Comparison of ENCODE assay signal across 7 mouse cellular contexts in genomic region chr16:18144201-18144600, GRCm38 (mm10). TPM values are rescaled to one million over a fixed set of nuclear protein-coding genes. Genes with fewer than 3 reads are reported as not detected.
DNase-seq lines count a peak whose midpoint lies in the region; ATAC-seq and TF ChIP-seq lines count a peak whose summit lies in the region.

No protein-coding gene starts in this region.

- no peak for TF ChIP-seq EP300 in stomach, postnatal 0 days (optimal IDR thresholded peaks at IDR 0.05)

- no peak overlapping the region for H3K4me3 ChIP-seq in midbrain, embryonic 14.5 days (replicated peaks; ENCODE audit: low read depth, low read length)
- H3K4me3 ChIP-seq in midbrain, embryonic 16.5 days (ENCODE audit: low read depth, low read length), result no peak overlapping the region
- no peak overlapping the region for H3K4me3 ChIP-seq in forebrain, embryonic 16.5 days (replicated peaks; ENCODE audit: low read length)
- no peak overlapping the region for H3K4me3 ChIP-seq in stomach, postnatal 0 days (ENCODE audit: low read depth, low read length)
- no peak overlapping the region for H3K4me3 ChIP-seq in kidney, embryonic 14.5 days (ENCODE audit: low read length)

- no peak overlapping the region for H3K27ac ChIP-seq in midbrain, embryonic 14.5 days (replicated peaks; ENCODE audit: low read depth, low read length)
- H3K27ac ChIP-seq in midbrain, embryonic 16.5 days (ENCODE audit: low read length), result no peak overlapping the region
- no peak overlapping the region for H3K27ac ChIP-seq in forebrain, embryonic 16.5 days (ENCODE audit: low read length)
- no peak overlapping the region for H3K27ac ChIP-seq in stomach, postnatal 0 days (replicated peaks)
- H3K27ac ChIP-seq in kidney, embryonic 14.5 days (ENCODE audit: low read depth, low read length), result no peak overlapping the region

- TF ChIP-seq CTCF in stomach, postnatal 0 days (IDR thresholded peaks at IDR 0.05; ENCODE audit: low read depth), result no peak

- H3K27me3 ChIP-seq in midbrain, embryonic 14.5 days (ENCODE audit: control insufficient read depth, insufficient read depth, low read length), result no peaks in the 10 kb centered on the region
- no peaks in the 10 kb centered on the region for H3K27me3 ChIP-seq in midbrain, embryonic 16.5 days (ENCODE audit: control insufficient read depth, insufficient read depth, low read depth, low read length)
- no peaks in the 10 kb centered on the region for H3K27me3 ChIP-seq in forebrain, embryonic 16.5 days (replicated peaks; ENCODE audit: control insufficient read depth, insufficient read depth, low read length)
- H3K27me3 ChIP-seq in stomach, postnatal 0 days (ENCODE audit: control insufficient read depth, insufficient read depth, low read length), result no peaks in the 10 kb centered on the region
- no peaks in the 10 kb centered on the region for H3K27me3 ChIP-seq in kidney, embryonic 14.5 days (ENCODE audit: control insufficient read depth, insufficient read depth, low read length)

- no peaks in the 10 kb centered on the region for H3K9me3 ChIP-seq in midbrain, embryonic 14.5 days (ENCODE audit: control insufficient read depth, low read length)
- H3K9me3 ChIP-seq in midbrain, embryonic 16.5 days (replicated peaks; ENCODE audit: control insufficient read depth, low read length, poor library complexity, severe bottlenecking), result no peaks in the 10 kb centered on the region
- no peaks in the 10 kb centered on the region for H3K9me3 ChIP-seq in forebrain, embryonic 16.5 days (ENCODE audit: control insufficient read depth, low read length)
- no peaks in the 10 kb centered on the region for H3K9me3 ChIP-seq in stomach, postnatal 0 days (ENCODE audit: control insufficient read depth, low read length)
- no peaks in the 10 kb centered on the region for H3K9me3 ChIP-seq in kidney, embryonic 14.5 days (ENCODE audit: control insufficient read depth, low read length)

- WGBS in midbrain, embryonic 14.5 days, result 67% methylated on average over 8 of the region's 8 CpGs
- WGBS in midbrain, embryonic 16.5 days, result 56% methylated on average over 8 of the region's 8 CpGs
- WGBS in forebrain, embryonic 16.5 days, result 13% methylated on average over 8 of the region's 8 CpGs
- 37% methylated on average over 8 of the region's 8 CpGs for WGBS in stomach, postnatal 0 days
- 80% methylated on average over 8 of the region's 8 CpGs for WGBS in kidney, embryonic 14.5 days

- DNase-seq in midbrain, embryonic 14.5 days, result peak; percentile 75
- DNase-seq in left cerebral cortex, postnatal 25 days (ENCODE audit: low spot score in 2 of 2), result peak; percentile 85 to 95
- DNase-seq in stomach, postnatal 0 days (ENCODE audit: low spot score), result peak; percentile 83
- DNase-seq in urinary bladder, postnatal 4 days (ENCODE audit: low spot score in 2 of 2), result no peak

- intact Hi-C loops in left cerebral cortex, postnatal 25 days (cut with DNase I), result no loop called here

- H3K4me1 ChIP-seq in midbrain, embryonic 14.5 days (ENCODE audit: control insufficient read depth, insufficient read depth, low read length), result peaks cover 43% of the 10 kb centered on the region
- peaks cover 38% of the 10 kb centered on the region for H3K4me1 ChIP-seq in midbrain, embryonic 16.5 days (ENCODE audit: control insufficient read depth, insufficient read depth, low read length)
- peaks cover 38% of the 10 kb centered on the region for H3K4me1 ChIP-seq in forebrain, embryonic 16.5 days (replicated peaks; ENCODE audit: control insufficient read depth, insufficient read depth, low read length)
- H3K4me1 ChIP-seq in stomach, postnatal 0 days (replicated peaks; ENCODE audit: control insufficient read depth, insufficient read depth), result 0 out of 2 replicates have a peak, but pooled peaks cover 2% of the 10 kb centered on the region
- H3K4me1 ChIP-seq in kidney, embryonic 14.5 days (ENCODE audit: control insufficient read depth, insufficient read depth, low read length), result peaks cover 3% of the 10 kb centered on the region; the same call in 1 of the 2 replicates

- no peaks in the 10 kb centered on the region for H3K36me3 ChIP-seq in midbrain, embryonic 14.5 days (ENCODE audit: control insufficient read depth, insufficient read depth, low read length)
- no peaks in the 10 kb centered on the region for H3K36me3 ChIP-seq in midbrain, embryonic 16.5 days (ENCODE audit: control insufficient read depth, insufficient read depth, low read length)
- no peaks in the 10 kb centered on the region for H3K36me3 ChIP-seq in forebrain, embryonic 16.5 days (ENCODE audit: control insufficient read depth, insufficient read depth)
- no peaks in the 10 kb centered on the region for H3K36me3 ChIP-seq in stomach, postnatal 0 days (ENCODE audit: control insufficient read depth, insufficient read depth, low read length)
- no peaks in the 10 kb centered on the region for H3K36me3 ChIP-seq in kidney, embryonic 14.5 days (ENCODE audit: control insufficient read depth, insufficient read depth, low read length)

- ATAC-seq in midbrain, embryonic 14.5 days (ENCODE audit: low FRiP score, low TSS enrichment), result no peak
- ATAC-seq in midbrain, embryonic 16.5 days, result no peak
- peak; percentile 45 for ATAC-seq in forebrain, embryonic 16.5 days
- peak; percentile 94 for ATAC-seq in stomach, postnatal 0 days (ENCODE audit: low FRiP score, low TSS enrichment)
- ATAC-seq in kidney, embryonic 14.5 days (ENCODE audit: low FRiP score, low TSS enrichment), result no peak

- no peak overlapping the region for H3K4me2 ChIP-seq in midbrain, embryonic 14.5 days (ENCODE audit: low read length)
- no peak overlapping the region for H3K4me2 ChIP-seq in midbrain, embryonic 16.5 days (ENCODE audit: low read length)
- no peak overlapping the region for H3K4me2 ChIP-seq in forebrain, embryonic 16.5 days (ENCODE audit: low read length)
- no peak overlapping the region for H3K4me2 ChIP-seq in stomach, postnatal 0 days (replicated peaks; ENCODE audit: low read depth)
- H3K4me2 ChIP-seq in kidney, embryonic 14.5 days (replicated peaks; ENCODE audit: low read depth, low read length), result no peak overlapping the region

- no peak overlapping the region for H3K9ac ChIP-seq in midbrain, embryonic 14.5 days (replicated peaks; ENCODE audit: low read length)
- no peak overlapping the region for H3K9ac ChIP-seq in midbrain, embryonic 16.5 days (ENCODE audit: low read depth, low read length)
- H3K9ac ChIP-seq in forebrain, embryonic 16.5 days (replicated peaks; ENCODE audit: low read depth, low read length), result no peak overlapping the region
- no peak overlapping the region for H3K9ac ChIP-seq in stomach, postnatal 0 days (ENCODE audit: low read length)
- no peak overlapping the region for H3K9ac ChIP-seq in kidney, embryonic 14.5 days (ENCODE audit: low read depth, low read length)

RNA-seq across cellular contexts. Expression of gene Rtn4r, which starts 16.8 kb away (rescaled TPM):
- polyA plus RNA-seq in midbrain, embryonic 14.5 days (2014; fragmentation: Nextera tagmentation; extraction: Ambion mirVana), result 18.6 and 28.6 TPM in 2 replicates
- polyA plus RNA-seq in midbrain, embryonic 16.5 days (2015; fragmentation: Nextera tagmentation; extraction: Ambion mirVana), result 26.6 and 29.7 TPM in 2 replicates
- polyA plus RNA-seq in forebrain, embryonic 16.5 days (2015; fragmentation: Nextera tagmentation; extraction: Ambion mirVana), result 21.7 and 24.4 TPM in 2 replicates
- total RNA-seq in left cerebral cortex, postnatal 25 days (2021), result 100 to 1,000 TPM; 119 to 138 TPM
- 1.1 TPM in 2 replicates for polyA plus RNA-seq in stomach, postnatal 0 days (2015; fragmentation: Nextera tagmentation; extraction: Ambion mirVana)
- polyA plus RNA-seq in kidney, embryonic 14.5 days (2014; fragmentation: Nextera tagmentation; extraction: Ambion mirVana), result 3.6 and 4.7 TPM in 2 replicates

RNA-seq across cellular contexts. Expression of gene Prodh, which starts 54.2 kb away (rescaled TPM):
- 3.3 and 4.0 TPM in 2 replicates for polyA plus RNA-seq in midbrain, embryonic 14.5 days (2014; fragmentation: Nextera tagmentation; extraction: Ambion mirVana)
- polyA plus RNA-seq in midbrain, embryonic 16.5 days (2015; fragmentation: Nextera tagmentation; extraction: Ambion mirVana), result 3.6 and 4.1 TPM in 2 replicates
- polyA plus RNA-seq in forebrain, embryonic 16.5 days (2015; fragmentation: Nextera tagmentation; extraction: Ambion mirVana), result 4.1 and 4.2 TPM in 2 replicates
- 10 to 100 TPM; 34.1 to 36.7 TPM for total RNA-seq in left cerebral cortex, postnatal 25 days (2021)
- 9.3 and 10.7 TPM in 2 replicates for polyA plus RNA-seq in stomach, postnatal 0 days (2015; fragmentation: Nextera tagmentation; extraction: Ambion mirVana)
- polyA plus RNA-seq in kidney, embryonic 14.5 days (2014; fragmentation: Nextera tagmentation; extraction: Ambion mirVana), result 21.5 and 21.6 TPM in 2 replicates

Comparison
In these comparisons a context has a peak if more than half of its experiments do, and no peak if none do; other contexts are left out.
1. ATAC-seq: peak in forebrain, embryonic 16.5 days (single experiment) and stomach, postnatal 0 days (single experiment); none in midbrain, embryonic 14.5 days (single experiment), midbrain, embryonic 16.5 days (single experiment) and kidney, embryonic 14.5 days (single experiment).
2. DNase-seq: peak in midbrain, embryonic 14.5 days (single experiment), left cerebral cortex, postnatal 25 days (2 of 2) and stomach, postnatal 0 days (single experiment); none in urinary bladder, postnatal 4 days (0 of 2).